Mouse (Mus musculus) hindbrain, embryonic 15.5 days (tissue): Measurements from ENCODE around the gene Olfr1395. TPM values are rescaled to one million over a fixed set of nuclear protein-coding genes. Genes with fewer than 3 reads are reported as not detected.

Experiments
- ATAC-seq: fragments of 200-750 bp; cut with Nextera tagmentation; 2 replicates; pipeline ENCODE4 v1.8.0; 2017; ENCODE audit warnings: low read depth, moderate number of reproducible peaks, moderate TSS enrichment; ENCODE audit not compliant: low FRiP score
- H3K27ac ChIP-seq: fragments of 300-500 bp; sonication (generic); replicated peaks from 2 replicates; pipeline ENCODE4 v1.5.1; 2015; ENCODE audit warnings: mild to moderate bottlenecking, inconsistent platforms
- H3K27me3 ChIP-seq: fragments of 300-500 bp; sonication (generic); 2 replicates; pipeline ENCODE4 v1.6.1; 2015; ENCODE audit warnings: control low read depth, inconsistent platforms
- H3K36me3 ChIP-seq: fragments of 300-500 bp; sonication (generic); 2 replicates; pipeline ENCODE4 v1.6.1; 2015; ENCODE audit warnings: control low read depth, inconsistent platforms
- H3K4me1 ChIP-seq: fragments of 300-500 bp; sonication (generic); replicated peaks from 2 replicates; pipeline ENCODE4 v1.6.1; 2015; ENCODE audit warnings: control low read depth, inconsistent platforms
- H3K4me2 ChIP-seq: fragments of 300-500 bp; sonication (generic); 2 replicates; pipeline ENCODE4 v1.6.1; 2015; ENCODE audit warnings: moderate library complexity, mild to moderate bottlenecking, inconsistent platforms
- H3K4me3 ChIP-seq: fragments of 300-500 bp; sonication (generic); 2 replicates; pipeline ENCODE4 v1.5.1; 2015; ENCODE audit warnings: mild to moderate bottlenecking, inconsistent platforms
- H3K9ac ChIP-seq: fragments of 300-500 bp; sonication (generic); 2 replicates; pipeline ENCODE4 v1.6.1; 2015; ENCODE audit warnings: inconsistent platforms
- H3K9me3 ChIP-seq: fragments of 300-500 bp; sonication (generic); 2 replicates; pipeline ENCODE4 v1.6.1; 2016; ENCODE audit warnings: control low read depth, inconsistent platforms
- WGBS: fragments of 180-500 bp; shearing (Covaris S2); methylation state at CpG from one replicate; pipeline ENCODE4 v1.1.7; 2015; 5-methylcytosine and 5-hydroxymethylcytosine counted together
- polyA plus RNA-seq: library from polyadenylated mRNA; unstranded; fragments of >200 nt; fragmentation: Nextera tagmentation; extraction: Ambion mirVana; gene quantifications from 2 replicates; pipeline ENCODE4 v1.2.1, GENCODE M21; 2015

The Olfr1395 gene
- not detected in 2 replicates for polyA plus RNA-seq

- H3K27me3 ChIP-seq = no peaks in the 10 kb centered on the region
- no peak for ATAC-seq
- no peak within 1 kb of the TSS for H3K9ac ChIP-seq
- no peaks in the 10 kb centered on the region for H3K4me1 ChIP-seq
- H3K36me3 ChIP-seq = no peaks in the 10 kb centered on the region
- H3K4me3 ChIP-seq = no peak within 1 kb of the TSS
- WGBS = 94% methylated on average over 6 of the region's 6 CpGs
- no peaks in the 10 kb centered on the region for H3K9me3 ChIP-seq
- H3K4me2 ChIP-seq = no peak within 1 kb of the TSS
- no peak within 1 kb of the TSS for H3K27ac ChIP-seq
These were observed at the start of gene Olfr1395 for GRCm38 (mm10) chr11:49141974-49142373. TSS of gene Olfr1395 (plus strand) at chr11:49142274.

GRCm38 (mm10) chr11:49092786-49093185 is 49.3 kb upstream of the Olfr1395 start:
- Histone ChIP-seq H3K9me3 (no peaks in the 10 kb centered on the region), H3K4me1 (no peaks in the 10 kb centered on the region), H3K36me3 (no peaks in the 10 kb centered on the region), H3K27me3 (no peaks in the 10 kb centered on the region), H3K27ac (no peak overlapping the region), H3K4me2 (no peak overlapping the region), H3K9ac (no peak overlapping the region), H3K4me3 (no peak overlapping the region)
- no peak for ATAC-seq
- 99% methylated on average over 2 of the region's 2 CpGs for WGBS

GRCm38 (mm10) chr11:49093861-49094660 is 48.0 kb upstream of the Olfr1395 start:
- 89% methylated on average over 6 of the region's 6 CpGs for WGBS
- no peak overlapping the region for H3K27ac ChIP-seq
- H3K4me2 ChIP-seq = no peak overlapping the region
- H3K9ac ChIP-seq = no peak overlapping the region
- no peaks in the 10 kb centered on the region for H3K36me3 ChIP-seq
- H3K4me3 ChIP-seq = no peak overlapping the region
- no peaks in the 10 kb centered on the region for H3K27me3 ChIP-seq
- no peak for ATAC-seq
- H3K4me1 ChIP-seq = no peaks in the 10 kb centered on the region
- no peaks in the 10 kb centered on the region for H3K9me3 ChIP-seq

- no peaks in the 10 kb centered on the region for H3K36me3 ChIP-seq
- ATAC-seq = no peak
These were observed 46.7 kb upstream of the Olfr1395 start for GRCm38 (mm10) chr11:49095367-49095766.

GRCm38 (mm10) chr11:49100409-49100808 is 41.7 kb upstream of the Olfr1395 start:
- no peak overlapping the region for H3K9ac ChIP-seq
- ATAC-seq = no peak
- WGBS = 91% methylated on average over 3 of the region's 3 CpGs

More at GRCm38 (mm10) chr11:49095367-49095766, 46.7 kb upstream of the Olfr1395 start:
- H3K4me2 ChIP-seq = no peak overlapping the region
- H3K4me3 ChIP-seq = no peak overlapping the region
- H3K9me3 ChIP-seq = no peaks in the 10 kb centered on the region
- H3K27ac ChIP-seq = no peak overlapping the region
- no peaks in the 10 kb centered on the region for H3K4me1 ChIP-seq
- 81% methylated on average over 4 of the region's 4 CpGs for WGBS
- no peaks in the 10 kb centered on the region for H3K27me3 ChIP-seq
- no peak overlapping the region for H3K9ac ChIP-seq

GRCm38 (mm10) chr11:49101500-49101899 is 40.6 kb upstream of the Olfr1395 start:
- 67% methylated on average over 5 of the region's 5 CpGs for WGBS
- no peak overlapping the region for H3K9ac ChIP-seq
- no peak overlapping the region for H3K4me3 ChIP-seq
- H3K27me3 ChIP-seq = no peaks in the 10 kb centered on the region
- H3K4me2 ChIP-seq = no peak overlapping the region
- no peaks in the 10 kb centered on the region for H3K4me1 ChIP-seq
- H3K36me3 ChIP-seq = no peaks in the 10 kb centered on the region
- no peaks in the 10 kb centered on the region for H3K9me3 ChIP-seq
- no peak for ATAC-seq
- no peak overlapping the region for H3K27ac ChIP-seq

More at GRCm38 (mm10) chr11:49100409-49100808, 41.7 kb upstream of the Olfr1395 start:
- H3K4me3 ChIP-seq = no peak overlapping the region
- no peaks in the 10 kb centered on the region for H3K27me3 ChIP-seq
- H3K9me3 ChIP-seq = no peaks in the 10 kb centered on the region
- H3K36me3 ChIP-seq = no peaks in the 10 kb centered on the region
- no peak overlapping the region for H3K27ac ChIP-seq
- H3K4me2 ChIP-seq = no peak overlapping the region
- H3K4me1 ChIP-seq = no peaks in the 10 kb centered on the region

- no peak overlapping the region for H3K27ac ChIP-seq
- no peak overlapping the region for H3K9ac ChIP-seq
- no peaks in the 10 kb centered on the region for H3K36me3 ChIP-seq
- peak; percentile 87; the same call in 1 of the 2 replicates for ATAC-seq
- no peaks in the 10 kb centered on the region for H3K9me3 ChIP-seq
- no peaks in the 10 kb centered on the region for H3K4me1 ChIP-seq
- H3K4me3 ChIP-seq = no peak overlapping the region
- 0 out of 2 replicates have a peak overlapping the region, but pooled peaks have one; percentile 13 for H3K4me2 ChIP-seq
- 16% methylated on average over 8 of the region's 8 CpGs for WGBS
- no peaks in the 10 kb centered on the region for H3K27me3 ChIP-seq
These were observed 38.9 kb upstream of the Olfr1395 start for GRCm38 (mm10) chr11:49103047-49103693.

- H3K9ac ChIP-seq = no peak overlapping the region
- H3K27me3 ChIP-seq = no peaks in the 10 kb centered on the region
- H3K27ac ChIP-seq = no peak overlapping the region
- WGBS = 93% methylated on average over 1 of the region's 1 CpGs
- no peaks in the 10 kb centered on the region for H3K9me3 ChIP-seq
- ATAC-seq = no peak
- no peak overlapping the region for H3K4me2 ChIP-seq
- no peaks in the 10 kb centered on the region for H3K36me3 ChIP-seq
- H3K4me1 ChIP-seq = no peaks in the 10 kb centered on the region
- no peak overlapping the region for H3K4me3 ChIP-seq
These were observed 36.3 kb upstream of the Olfr1395 start for GRCm38 (mm10) chr11:49105752-49106151.

GRCm38 (mm10) chr11:49107650-49108537 is 34.2 kb upstream of the Olfr1395 start:
- no peak overlapping the region for H3K9ac ChIP-seq
- H3K9me3 ChIP-seq = no peaks in the 10 kb centered on the region
- no peaks in the 10 kb centered on the region for H3K36me3 ChIP-seq
- no peak overlapping the region for H3K4me2 ChIP-seq
- no peak overlapping the region for H3K4me3 ChIP-seq
- H3K27me3 ChIP-seq = no peaks in the 10 kb centered on the region
- no peak overlapping the region for H3K27ac ChIP-seq
- WGBS = 80% methylated on average over 10 of the region's 10 CpGs
- H3K4me1 ChIP-seq = no peaks in the 10 kb centered on the region
- ATAC-seq = no peak

GRCm38 (mm10) chr11:49108833-49109232 is 33.2 kb upstream of the Olfr1395 start:
- Histone ChIP-seq H3K4me3 (no peak overlapping the region), H3K9me3 (no peaks in the 10 kb centered on the region), H3K4me2 (no peak overlapping the region), H3K27me3 (no peaks in the 10 kb centered on the region), H3K4me1 (no peaks in the 10 kb centered on the region), H3K27ac (no peak overlapping the region), H3K9ac (no peak overlapping the region), H3K36me3 (no peaks in the 10 kb centered on the region)
- no peak for ATAC-seq
- WGBS = 59% methylated on average over 1 of the region's 1 CpGs

GRCm38 (mm10) chr11:49111000-49111399 is 31.1 kb upstream of the Olfr1395 start:
- H3K9me3 ChIP-seq = no peaks in the 10 kb centered on the region
- no peaks in the 10 kb centered on the region for H3K4me1 ChIP-seq
- no peak overlapping the region for H3K27ac ChIP-seq
- no peak overlapping the region for H3K4me3 ChIP-seq
- no peak overlapping the region for H3K4me2 ChIP-seq
- no peak overlapping the region for H3K9ac ChIP-seq
- H3K27me3 ChIP-seq = no peaks in the 10 kb centered on the region
- ATAC-seq = no peak
- H3K36me3 ChIP-seq = no peaks in the 10 kb centered on the region
- 79% methylated on average over 1 of the region's 1 CpGs for WGBS
